Mouse (Mus musculus) hindbrain, postnatal 0 days (tissue): ENCODE data around the gene Thy1. TPM values are rescaled to one million over a fixed set of nuclear protein-coding genes. Genes with fewer than 3 reads are reported as not detected.

Experiments
- ATAC-seq: fragments of 200-750 bp; cut with Nextera tagmentation; 2 replicates; pipeline ENCODE4 v1.8.0; 2017; ENCODE audit warnings: mild to moderate bottlenecking, moderate TSS enrichment, moderate library complexity
- DNase-seq: peaks from one replicate; pipeline ENCODE4 v3.0.0-alpha.2; 2015; ENCODE audit warnings: low spot score
- H3K27ac ChIP-seq: fragments of 300-500 bp; sonication (generic); 2 replicates; pipeline ENCODE4 v1.5.1; 2014; ENCODE audit warnings: mild to moderate bottlenecking
- H3K27me3 ChIP-seq: fragments of 300-500 bp; sonication (generic); 2 replicates; pipeline ENCODE4 v1.6.1; 2014; ENCODE audit warnings: low read length, mixed read lengths; ENCODE audit not compliant: insufficient read depth
- H3K36me3 ChIP-seq: fragments of 300-500 bp; sonication (generic); 2 replicates; pipeline ENCODE4 v1.6.1; 2014; ENCODE audit warnings: low read length, mixed read lengths; ENCODE audit not compliant: insufficient read depth
- H3K4me1 ChIP-seq: fragments of 300-500 bp; sonication (generic); 2 replicates; pipeline ENCODE4 v1.6.1; 2014; ENCODE audit warnings: antibody characterized with exemption, low read length, mixed read lengths; ENCODE audit not compliant: insufficient read depth
- H3K4me2 ChIP-seq: fragments of 300-500 bp; sonication (generic); 2 replicates; pipeline ENCODE4 v1.6.1; 2014; ENCODE audit warnings: low read depth, mild to moderate bottlenecking, low read length, moderate library complexity, mixed read lengths
- H3K4me3 ChIP-seq: fragments of 300-500 bp; sonication (generic); 2 replicates; pipeline ENCODE4 v1.5.1; 2014; ENCODE audit warnings: low read length
- H3K9ac ChIP-seq: fragments of 300-500 bp; sonication (generic); replicated peaks from 2 replicates; pipeline ENCODE4 v1.6.1; 2014; ENCODE audit warnings: mild to moderate bottlenecking, low read length, moderate library complexity, mixed read lengths
- H3K9me3 ChIP-seq: fragments of 300-500 bp; sonication (generic); 2 replicates; pipeline ENCODE4 v1.6.1; 2016; ENCODE audit warnings: low read length, mixed read lengths
- CTCF ChIP-seq: IDR thresholded peaks from 2 replicates; pipeline ENCODE4 v1.5.1; 2016; ENCODE audit warnings: antibody characterized with exemption, control low read depth, low read depth
- WGBS: fragments of 180-500 bp; shearing (Covaris S2); extraction: QIAGEN DNeasy Blood & Tissue Kit; methylation state at CpG from one replicate; pipeline ENCODE4 v1.1.7; 2014; 5-methylcytosine and 5-hydroxymethylcytosine counted together
- polyA plus RNA-seq: library from polyadenylated mRNA; unstranded; fragments of >200 nt; fragmentation: Nextera tagmentation; extraction: Ambion mirVana; gene quantifications from 2 replicates; pipeline ENCODE4 v1.2.1, GENCODE M21; 2015
- total RNA-seq: library from RNA; depleted of rRNA; stranded (reverse); fragments of >200 nt; gene quantifications from 2 replicates; pipeline ENCODE4 v1.2.3, GENCODE M21; 2014

Thy1 gene
- total and polyA plus RNA-seq, 2 experiments from 2014 or later, result 51.1 to 138 TPM

- TF ChIP-seq CTCF, result no peak
- H3K4me1 ChIP-seq, result no peaks in the 10 kb centered on the region
- no peak overlapping the region for H3K4me2 ChIP-seq
- H3K36me3 ChIP-seq, result no peaks in the 10 kb centered on the region
- DNase-seq (no peak), ATAC-seq (no peak)
- H3K4me3 ChIP-seq, result no peak overlapping the region
- H3K9me3 ChIP-seq, result no peaks in the 10 kb centered on the region
- H3K27me3 ChIP-seq, result no peaks in the 10 kb centered on the region
- no peak overlapping the region for H3K9ac ChIP-seq
- H3K27ac ChIP-seq, result no peak overlapping the region
- WGBS, result 86% methylated on average over 7 of the region's 7 CpGs
Measured at GRCm38 (mm10) chr9:44020001-44020400, 23.2 kb upstream of the Thy1 start.

GRCm38 (mm10) chr9:44022100-44022847 is 20.9 kb upstream of the Thy1 start:
- H3K27ac ChIP-seq, result no peak overlapping the region
- TF ChIP-seq CTCF, result no peak
- DNase-seq (no peak), ATAC-seq (no peak)
- no peak overlapping the region for H3K4me2 ChIP-seq
- WGBS, result 63% methylated on average over 8 of the region's 8 CpGs
- H3K9ac ChIP-seq, result no peak overlapping the region
- H3K36me3 ChIP-seq, result no peaks in the 10 kb centered on the region
- no peaks in the 10 kb centered on the region for H3K4me1 ChIP-seq
- no peaks in the 10 kb centered on the region for H3K27me3 ChIP-seq
- H3K4me3 ChIP-seq, result no peak overlapping the region
- H3K9me3 ChIP-seq, result no peaks in the 10 kb centered on the region

- H3K36me3 ChIP-seq, result no peaks in the 10 kb centered on the region
- ATAC-seq, result no peak
- DNase-seq, result no peak
- H3K4me2 ChIP-seq, result no peak overlapping the region
- 71% methylated on average over 3 of the region's 3 CpGs for WGBS
- no peak overlapping the region for H3K4me3 ChIP-seq
- TF ChIP-seq CTCF, result no peak
- no peak overlapping the region for H3K27ac ChIP-seq
- H3K4me1 ChIP-seq, result no peaks in the 10 kb centered on the region
- H3K9ac ChIP-seq, result no peak overlapping the region
- H3K9me3 ChIP-seq, result no peaks in the 10 kb centered on the region
- H3K27me3 ChIP-seq, result no peaks in the 10 kb centered on the region
Measured at GRCm38 (mm10) chr9:44024096-44024495, 19.1 kb upstream of the Thy1 start.

GRCm38 (mm10) chr9:44029580-44030236 is 13.5 kb upstream of the Thy1 start:
- Histone ChIP-seq H3K9ac (no peak overlapping the region), H3K9me3 (no peaks in the 10 kb centered on the region), H3K4me3 (no peak overlapping the region), H3K27ac (no peak overlapping the region), H3K27me3 (no peaks in the 10 kb centered on the region), H3K4me1 (no peaks in the 10 kb centered on the region), H3K36me3 (no peaks in the 10 kb centered on the region), H3K4me2 (no peak overlapping the region)
- TF ChIP-seq CTCF, result no peak
- no peak for ATAC-seq
- WGBS, result 57% methylated on average over 5 of the region's 5 CpGs
- DNase-seq, result no peak

- Histone ChIP-seq H3K27ac (no peak overlapping the region), H3K27me3 (no peaks in the 10 kb centered on the region), H3K9me3 (no peaks in the 10 kb centered on the region), H3K9ac (no peak overlapping the region), H3K4me3 (no peak overlapping the region), H3K4me2 (no peak overlapping the region), H3K4me1 (no peaks in the 10 kb centered on the region), H3K36me3 (no peaks in the 10 kb centered on the region)
- 92% methylated on average over 4 of the region's 4 CpGs for WGBS
- DNase-seq, result no peak
- no peak for TF ChIP-seq CTCF
- ATAC-seq, result no peak
Measured at GRCm38 (mm10) chr9:44030646-44031045, 12.5 kb upstream of the Thy1 start.

GRCm38 (mm10) chr9:44031079-44031478 is 12.1 kb upstream of the Thy1 start:
- H3K27ac ChIP-seq, result no peak overlapping the region
- no peaks in the 10 kb centered on the region for H3K36me3 ChIP-seq
- TF ChIP-seq CTCF, result no peak
- H3K9ac ChIP-seq, result no peak overlapping the region
- DNase-seq (no peak), ATAC-seq (no peak)
- H3K9me3 ChIP-seq, result no peaks in the 10 kb centered on the region
- no peaks in the 10 kb centered on the region for H3K27me3 ChIP-seq
- H3K4me1 ChIP-seq, result no peaks in the 10 kb centered on the region
- no peak overlapping the region for H3K4me3 ChIP-seq
- WGBS, result 89% methylated on average over 5 of the region's 5 CpGs
- H3K4me2 ChIP-seq, result no peak overlapping the region

GRCm38 (mm10) chr9:44031946-44032345 is 11.2 kb upstream of the Thy1 start:
- no peak for TF ChIP-seq CTCF
- no peaks in the 10 kb centered on the region for H3K9me3 ChIP-seq
- H3K36me3 ChIP-seq, result no peaks in the 10 kb centered on the region

More at GRCm38 (mm10) chr9:44031946-44032345, 11.2 kb upstream of the Thy1 start:
- no peak overlapping the region for H3K27ac ChIP-seq
- H3K4me3 ChIP-seq, result no peak overlapping the region
- ATAC-seq (no peak), DNase-seq (no peak)
- no peaks in the 10 kb centered on the region for H3K4me1 ChIP-seq
- WGBS, result 84% methylated on average over 4 of the region's 4 CpGs
- no peak overlapping the region for H3K9ac ChIP-seq
- H3K4me2 ChIP-seq, result no peak overlapping the region
- H3K27me3 ChIP-seq, result no peaks in the 10 kb centered on the region
